Mouse (Mus musculus) testis, adult 2 months (tissue): ENCODE data around the gene Ifitm5. TPM values are rescaled to one million over a fixed set of nuclear protein-coding genes. Genes with fewer than 3 reads are reported as not detected.

Experiments used
- H3K27ac ChIP-seq: fragments of 200-500 bp; 2 replicates; pipeline ENCODE4 v1.5.1; 2012; ENCODE audit warnings: low read depth, low read length; ENCODE audit not compliant: control insufficient read depth, insufficient read depth
- H3K27me3 ChIP-seq: fragments of 200-500 bp; 2 replicates; pipeline ENCODE4 v1.6.1; 2012; ENCODE audit warnings: mild to moderate bottlenecking, low read length, moderate library complexity; ENCODE audit not compliant: control insufficient read depth, insufficient read depth
- H3K36me3 ChIP-seq: fragments of 200-500 bp; 2 replicates; pipeline ENCODE4 v1.6.1; 2012; ENCODE audit warnings: mild to moderate bottlenecking, low read length; ENCODE audit not compliant: control insufficient read depth, insufficient read depth
- H3K4me1 ChIP-seq: fragments of 200-500 bp; 2 replicates; pipeline ENCODE4 v1.6.1; 2012; ENCODE audit warnings: low read length; ENCODE audit not compliant: control insufficient read depth, insufficient read depth
- H3K4me3 ChIP-seq: fragments of 200-500 bp; 2 replicates; pipeline ENCODE4 v1.5.1; 2012; ENCODE audit warnings: low read depth, mild to moderate bottlenecking, low read length, moderate library complexity, mixed read lengths; ENCODE audit not compliant: control insufficient read depth
- CTCF ChIP-seq: fragments of 200-500 bp; IDR thresholded peaks from 2 replicates; pipeline ENCODE4 v1.5.1; 2012; ENCODE audit warnings: low read depth, mild to moderate bottlenecking, inconsistent platforms, low read length, moderate library complexity; ENCODE audit not compliant: control insufficient read depth, insufficient read depth, insufficient replicate concordance
- POLR2A ChIP-seq: fragments of 200-500 bp; IDR thresholded peaks from 2 replicates; pipeline ENCODE4 v1.6.1; 2012; ENCODE audit warnings: low read depth, mild to moderate bottlenecking, inconsistent platforms, low read length, moderate library complexity; ENCODE audit not compliant: control insufficient read depth
- polyA plus RNA-seq: library from polyadenylated mRNA; depleted of rRNA; stranded (reverse); fragments of >200 nt; gene quantifications from 2 replicates; pipeline ENCODE4 v1.2.3, GENCODE M21; 2012; rRNA removed

Ifitm5 gene
- polyA plus RNA-seq, 1 experiment, result 0.15 TPM

GRCm38 (mm10) chr7:140907131-140907530 lies 43.0 kb downstream of the Ifitm5 start:
- peaks cover 5% of the 10 kb centered on the region for H3K4me1 ChIP-seq
- no peak overlapping the region for H3K27ac ChIP-seq
- TF ChIP-seq POLR2A (no peak), CTCF (no peak)
- H3K36me3 ChIP-seq, result no peaks in the 10 kb centered on the region
- no peak overlapping the region for H3K4me3 ChIP-seq
- no peaks in the 10 kb centered on the region for H3K27me3 ChIP-seq

- Histone ChIP-seq H3K36me3 (no peaks in the 10 kb centered on the region), H3K4me1 (peaks cover 5% of the 10 kb centered on the region), H3K4me3 (no peak overlapping the region), H3K27me3 (no peaks in the 10 kb centered on the region), H3K27ac (no peak overlapping the region)
- TF ChIP-seq CTCF (no peak), POLR2A (no peak)
Observed at GRCm38 (mm10) chr7:140905642-140906081, 44.4 kb downstream of the Ifitm5 start.

- Histone ChIP-seq H3K27ac (no peak overlapping the region), H3K27me3 (no peaks in the 10 kb centered on the region), H3K36me3 (no peaks in the 10 kb centered on the region), H3K4me1 (no peaks in the 10 kb centered on the region), H3K4me3 (no peak overlapping the region)
- TF ChIP-seq POLR2A (no peak), CTCF (peak; percentile 89)
Observed at GRCm38 (mm10) chr7:140903212-140903611, 46.9 kb downstream of the Ifitm5 start.

- Histone ChIP-seq H3K27ac (no peak overlapping the region), H3K27me3 (no peaks in the 10 kb centered on the region), H3K36me3 (no peaks in the 10 kb centered on the region), H3K4me1 (no peaks in the 10 kb centered on the region), H3K4me3 (no peak overlapping the region)
- no peak for TF ChIP-seq CTCF
- TF ChIP-seq POLR2A, result no peak
Observed at GRCm38 (mm10) chr7:140902036-140902875, 47.8 kb downstream of the Ifitm5 start.

GRCm38 (mm10) chr7:140900220-140900619 lies 49.9 kb downstream of the Ifitm5 start, which contains the start of gene Cox8b:
TSS of gene Cox8b (minus strand) at chr7:140900446.
- no peak for TF ChIP-seq CTCF
- TF ChIP-seq POLR2A, result no peak
- Histone ChIP-seq H3K4me3 (no peak within 1 kb of the TSS), H3K36me3 (no peaks in the 10 kb centered on the region), H3K27ac (no peak within 1 kb of the TSS), H3K4me1 (no peaks in the 10 kb centered on the region), H3K27me3 (no peaks in the 10 kb centered on the region)

GRCm38 (mm10) chr7:140899121-140899520 lies 51.0 kb downstream of the Ifitm5 start:
- TF ChIP-seq POLR2A (no peak), CTCF (no peak)
- no peak overlapping the region for H3K27ac ChIP-seq
- no peaks in the 10 kb centered on the region for H3K27me3 ChIP-seq
- H3K36me3 ChIP-seq, result no peaks in the 10 kb centered on the region
- no peaks in the 10 kb centered on the region for H3K4me1 ChIP-seq
- H3K4me3 ChIP-seq, result no peak overlapping the region

Other genes with a start within 250 kb of the Ifitm5 start
- gene Cyp2e1, start 186.6 kb downstream of the Ifitm5 start, polyA plus RNA-seq, result 0.33 and 0.84 TPM in 2 replicates
- gene Syce1, start 162.4 kb downstream of the Ifitm5 start, polyA plus RNA-seq, result 249 and 286 TPM in 2 replicates
- gene Zfp941, start 128.1 kb downstream of the Ifitm5 start, polyA plus RNA-seq, result 1.6 and 1.7 TPM in 2 replicates
- gene Urah, start 115.3 kb downstream of the Ifitm5 start, polyA plus RNA-seq, result 0.45 TPM in 1 of 2 replicates, not detected in the other
- not detected in 2 replicates for gene Scgb1c1, start 104.7 kb downstream of the Ifitm5 start, polyA plus RNA-seq
- 539 and 573 TPM in 2 replicates for gene Odf3, start 102.5 kb downstream of the Ifitm5 start, polyA plus RNA-seq
- not detected in 2 replicates for gene Gm45785, start 94.0 kb downstream of the Ifitm5 start, polyA plus RNA-seq
- gene Ric8a, start 93.3 kb downstream of the Ifitm5 start, polyA plus RNA-seq, result 33.7 and 34.5 TPM in 2 replicates
- 20.8 and 22.9 TPM in 2 replicates for gene Bet1l, start 92.7 kb downstream of the Ifitm5 start, polyA plus RNA-seq
- gene Psmd13, start 68.3 kb downstream of the Ifitm5 start, polyA plus RNA-seq, result 74.8 and 77.4 TPM in 2 replicates
- gene Sirt3, start 68.0 kb downstream of the Ifitm5 start, polyA plus RNA-seq, result 78.9 and 86.0 TPM in 2 replicates
- gene Cox8b, start 49.8 kb downstream of the Ifitm5 start, polyA plus RNA-seq, result not detected in 2 replicates
- gene Nlrp6, start 29.4 kb downstream of the Ifitm5 start, polyA plus RNA-seq, result 0.08 and 0.23 TPM in 2 replicates
- gene Pgghg, start 8.9 kb downstream of the Ifitm5 start, polyA plus RNA-seq, result 2.0 and 2.4 TPM in 2 replicates
- not detected in 2 replicates for gene Gm45717, start 5.6 kb upstream of the Ifitm5 start, polyA plus RNA-seq
- gene Ifitm2, start 5.7 kb upstream of the Ifitm5 start, polyA plus RNA-seq, result 39.0 and 51.4 TPM in 2 replicates
- gene Ifitm1, start 16.9 kb upstream of the Ifitm5 start, polyA plus RNA-seq, result 3.0 and 6.9 TPM in 2 replicates
- gene Ifitm3, start 60.5 kb upstream of the Ifitm5 start, polyA plus RNA-seq, result 15.2 and 23.0 TPM in 2 replicates
- 0.19 and 0.48 TPM in 2 replicates for gene Ifitm6, start 67.6 kb upstream of the Ifitm5 start, polyA plus RNA-seq
- not detected in 2 replicates for gene Gm17387, start 78.8 kb upstream of the Ifitm5 start, polyA plus RNA-seq
- gene B4galnt4, start 110.8 kb upstream of the Ifitm5 start, polyA plus RNA-seq, result 18.0 and 23.7 TPM in 2 replicates
- gene Pkp3, start 127.9 kb upstream of the Ifitm5 start, polyA plus RNA-seq, result 0.83 and 0.84 TPM in 2 replicates
- 3.9 and 5.4 TPM in 2 replicates for gene Sigirr, start 150.3 kb upstream of the Ifitm5 start, polyA plus RNA-seq
- 0.30 and 0.32 TPM in 2 replicates for gene Ano9, start 167.5 kb upstream of the Ifitm5 start, polyA plus RNA-seq
- 329 and 346 TPM in 2 replicates for gene Ptdss2, start 172.1 kb upstream of the Ifitm5 start, polyA plus RNA-seq
- 16.6 and 16.7 TPM in 2 replicates for gene Rnh1, start 222.6 kb upstream of the Ifitm5 start, polyA plus RNA-seq
- gene Hras, start 243.7 kb upstream of the Ifitm5 start, polyA plus RNA-seq, result 41.6 and 46.6 TPM in 2 replicates
- 131 and 140 TPM in 2 replicates for gene Lrrc56, start 243.9 kb upstream of the Ifitm5 start, polyA plus RNA-seq